Mouse (Mus musculus): Measurements from ENCODE around the gene Arsg. TPM values are rescaled to one million over a fixed set of nuclear protein-coding genes. Genes with fewer than 3 reads are reported as not detected.

The Arsg gene
- total RNA-seq (2023): 3.9 TPM

DNA sequence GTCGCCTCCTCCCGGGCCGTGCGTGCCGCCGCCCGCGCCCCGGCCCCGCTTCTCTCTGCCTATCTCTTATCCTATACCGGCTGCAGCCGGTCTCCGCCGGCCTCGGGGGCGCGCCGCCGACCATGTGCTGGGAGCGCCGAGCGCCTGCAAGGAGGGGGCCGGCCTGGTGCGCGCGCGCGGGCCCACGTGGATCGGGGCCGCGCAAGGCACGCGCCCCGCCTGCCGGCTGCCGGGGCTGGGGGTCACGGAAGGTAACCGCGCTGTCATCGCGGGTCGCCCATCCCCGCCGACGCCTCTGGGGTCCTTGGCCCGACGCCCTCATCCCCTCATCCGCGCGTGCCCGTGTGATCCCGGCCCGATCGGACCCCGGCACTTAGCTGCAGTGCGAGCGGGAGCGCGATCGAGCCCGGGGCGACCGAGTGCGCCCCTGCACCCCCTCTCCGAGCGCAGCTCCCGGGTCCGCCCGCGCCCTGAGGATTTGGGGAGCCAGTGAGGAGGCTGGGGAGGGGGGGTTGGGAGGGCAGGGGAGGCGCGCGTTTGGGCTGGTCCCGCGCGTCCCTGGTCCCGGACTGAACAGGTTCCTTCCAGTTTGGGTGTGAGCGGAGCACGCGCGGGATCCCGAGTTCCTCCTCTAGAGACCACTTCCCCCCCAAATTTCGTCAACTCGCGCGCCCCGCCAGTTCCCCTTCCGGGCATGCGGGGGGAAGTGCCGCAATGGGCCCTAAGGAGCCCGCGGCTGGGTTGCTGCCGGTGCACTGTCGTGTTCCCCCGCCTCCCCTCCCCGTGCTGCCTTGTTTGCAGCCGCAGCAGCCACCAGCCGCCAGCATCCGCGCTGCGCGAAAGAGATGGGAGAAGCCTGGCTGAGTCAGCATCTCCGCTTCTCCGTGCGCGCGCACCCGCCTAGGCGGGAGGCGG is at the start of gene Arsg, which contains the start of gene Slc16a6:
TSS of gene Arsg (plus strand) at position 204 of the 915 bp plus-strand sequence.
TSS of gene Slc16a6 (minus strand) at position 428 of the 915 bp plus-strand sequence.

GRCm38 (mm10) chr11:109425392-109426271 is 47.5 kb upstream of the Arsg start, which contains the start of gene Amz2:
Gene Amz2 (plus strand): TSS chr11:109425946.

GRCm38 (mm10) chr11:109611303-109612149 is 138.4 kb downstream of the Arsg start, which contains the start of gene Wipi1:
Gene Wipi1 (minus strand): TSS chr11:109611967.

Other genes starting within 250 kb of the Arsg start
- gene Rgs9, start 175.2 kb upstream of the Arsg start, total RNA-seq (2023): 0.97 TPM
- gene Gna13, start 110.5 kb upstream of the Arsg start, total RNA-seq (2023): 193 TPM
- gene 9930022D16Rik, start 59.5 kb upstream of the Arsg start, total RNA-seq (2023): 1.5 TPM
- 48.5 TPM for gene Amz2, start 47.4 kb upstream of the Arsg start, total RNA-seq (2023)
- gene Slc16a6, start 224 bp downstream of the Arsg start, total RNA-seq (2023): 32.4 TPM
- 1.3 TPM for gene Wipi1, start 138.6 kb downstream of the Arsg start, total RNA-seq (2023)
- 346 TPM for gene Prkar1a, start 176.0 kb downstream of the Arsg start, total RNA-seq (2023)
- gene Fam20a, start 248.9 kb downstream of the Arsg start, total RNA-seq (2023): not detected

Data from CD4-positive naive resting alpha-beta T cell, adult 76 days (primary cell).